Mouse (Mus musculus) heart, embryonic 14.5 days (tissue): ENCODE results near the gene Clec9a. TPM values are rescaled to one million over a fixed set of nuclear protein-coding genes. Genes with fewer than 3 reads are reported as not detected.
A peak's percentile ranks its signal among the peaks of the same experiment; 100 is the strongest.

Experiments used
- ATAC-seq: fragments of 200-750 bp; cut with Nextera tagmentation; 2 replicates; pipeline ENCODE4 v1.8.0; 2017; ENCODE audit warnings: low read depth, moderate TSS enrichment; ENCODE audit not compliant: insufficient number of reproducible peaks, insufficient read depth, low FRiP score
- H3K27ac ChIP-seq, 2 experiments: fragments of 200-500 bp in 1 of 2; fragments of 300-500 bp in 1 of 2; sonication (generic) in 1 of 2; replicated peaks in 1 of 2; 2 replicates each; pipeline ENCODE4 v1.5.1; 2012 to 2014; ENCODE audit warnings: low read depth in 2 of 2, low read length in 2 of 2, control low read depth in 1 of 2, mild to moderate bottlenecking in 1 of 2, mixed read lengths in 1 of 2; ENCODE audit not compliant: control insufficient read depth in 1 of 2, insufficient read depth in 1 of 2
- H3K27me3 ChIP-seq: fragments of 300-500 bp; sonication (generic); 2 replicates; pipeline ENCODE4 v1.6.1; 2014; ENCODE audit warnings: mild to moderate bottlenecking, low read length, control low read depth; ENCODE audit not compliant: control insufficient read depth, insufficient read depth
- H3K36me3 ChIP-seq: fragments of 300-500 bp; sonication (generic); 2 replicates; pipeline ENCODE4 v1.6.1; 2014; ENCODE audit warnings: mild to moderate bottlenecking, control low read depth, low read length, mixed read lengths; ENCODE audit not compliant: control insufficient read depth, insufficient read depth
- H3K4me1 ChIP-seq, 2 experiments: fragments of 200-500 bp in 1 of 2; fragments of 300-500 bp in 1 of 2; sonication (generic) in 1 of 2; 2 replicates each; pipeline ENCODE4 v1.6.1; 2012 to 2014; ENCODE audit warnings: low read length in 2 of 2, control low read depth in 1 of 2, mixed read lengths in 1 of 2; ENCODE audit not compliant: control insufficient read depth in 2 of 2, insufficient read depth in 2 of 2
- H3K4me2 ChIP-seq: fragments of 300-500 bp; sonication (generic); 2 replicates; pipeline ENCODE4 v1.6.1; 2014; ENCODE audit warnings: mild to moderate bottlenecking, low read length
- H3K4me3 ChIP-seq, 2 experiments: fragments of 200-500 bp in 1 of 2; fragments of 300-500 bp in 1 of 2; sonication (generic) in 1 of 2; 2 replicates each; pipeline ENCODE4 v1.5.1; 2012 to 2014; ENCODE audit warnings: low read length in 2 of 2, mild to moderate bottlenecking in 2 of 2, control low read depth in 1 of 2, low read depth in 1 of 2, moderate library complexity in 1 of 2; ENCODE audit not compliant: control insufficient read depth in 1 of 2, insufficient read depth in 1 of 2
- H3K9ac ChIP-seq: fragments of 300-500 bp; sonication (generic); 2 replicates; pipeline ENCODE4 v1.6.1; 2014; ENCODE audit warnings: mild to moderate bottlenecking, low read length
- H3K9me3 ChIP-seq: fragments of 300-500 bp; sonication (generic); 2 replicates; pipeline ENCODE4 v1.6.1; 2016; ENCODE audit warnings: low read length, control low read depth; ENCODE audit not compliant: control insufficient read depth
- WGBS: fragments of 180-500 bp; shearing (Covaris S2); extraction: QIAGEN DNeasy Blood & Tissue Kit; methylation state at CpG from one replicate; pipeline ENCODE4 v1.1.7; 2014; 5-methylcytosine and 5-hydroxymethylcytosine counted together
- polyA plus RNA-seq: library from polyadenylated mRNA; unstranded; fragments of >200 nt; fragmentation: Nextera tagmentation; extraction: Ambion mirVana; gene quantifications from 2 replicates; pipeline ENCODE4 v1.2.1, GENCODE M21; 2014

Gene Clec9a
- polyA plus RNA-seq, 1 experiment from 2014 or later, result 0.42 TPM

- Histone ChIP-seq H3K4me1 (no peaks in the 10 kb centered on the region; a peak in 1 of 4 replicates), H3K4me2 (no peak overlapping the region), H3K4me3 (no peak overlapping the region), H3K9me3 (no peaks in the 10 kb centered on the region), H3K27me3 (no peaks in the 10 kb centered on the region), H3K36me3 (no peaks in the 10 kb centered on the region), H3K27ac (no peak overlapping the region), H3K9ac (no peak overlapping the region)
- 63% methylated on average over 1 of the region's 1 CpGs for WGBS
- ATAC-seq, result no peak
These were observed 26.9 kb upstream of the Clec9a start for GRCm38 (mm10) chr6:129381736-129382135.

GRCm38 (mm10) chr6:129383466-129383865 is 25.2 kb upstream of the Clec9a start:
- H3K27ac ChIP-seq, result no peak overlapping the region
- no peak for ATAC-seq
- H3K9me3 ChIP-seq, result no peaks in the 10 kb centered on the region
- H3K27me3 ChIP-seq, result no peaks in the 10 kb centered on the region
- H3K4me3 ChIP-seq, result no peak overlapping the region
- 63% methylated on average over 3 of the region's 3 CpGs for WGBS
- H3K9ac ChIP-seq, result no peak overlapping the region
- no peaks in the 10 kb centered on the region for H3K36me3 ChIP-seq
- H3K4me2 ChIP-seq, result no peak overlapping the region
- H3K4me1 ChIP-seq, result no peaks in the 10 kb centered on the region; a peak in 1 of 4 replicates

GRCm38 (mm10) chr6:129385000-129385399 is 23.7 kb upstream of the Clec9a start:
- H3K36me3 ChIP-seq, result no peaks in the 10 kb centered on the region
- H3K9ac ChIP-seq, result no peak overlapping the region
- H3K4me3 ChIP-seq, result no peak overlapping the region
- H3K27ac ChIP-seq, result no peak overlapping the region
- H3K4me1 ChIP-seq, result no peaks in the 10 kb centered on the region; a peak in 1 of 4 replicates
- H3K9me3 ChIP-seq, result no peaks in the 10 kb centered on the region
- no peak overlapping the region for H3K4me2 ChIP-seq
- ATAC-seq, result no peak
- 60% methylated on average over 4 of the region's 4 CpGs for WGBS
- H3K27me3 ChIP-seq, result no peaks in the 10 kb centered on the region

GRCm38 (mm10) chr6:129385774-129386173 is 22.9 kb upstream of the Clec9a start, which contains the start of gene Clec12b:
Clec12b (minus strand) TSS chr6:129385874.
- WGBS, result 80% methylated on average over 2 of the region's 2 CpGs
- no peak for ATAC-seq
- Histone ChIP-seq H3K4me3 (no peak within 1 kb of the TSS), H3K9ac (no peak within 1 kb of the TSS), H3K27me3 (no peaks in the 10 kb centered on the region), H3K4me1 (no peaks in the 10 kb centered on the region; a peak in 1 of 4 replicates), H3K27ac (no peak within 1 kb of the TSS), H3K4me2 (no peak within 1 kb of the TSS), H3K9me3 (no peaks in the 10 kb centered on the region), H3K36me3 (no peaks in the 10 kb centered on the region)

- Histone ChIP-seq H3K27ac (no peak overlapping the region), H3K4me3 (no peak overlapping the region), H3K4me1 (no peaks in the 10 kb centered on the region), H3K9ac (no peak overlapping the region), H3K9me3 (no peaks in the 10 kb centered on the region), H3K27me3 (no peaks in the 10 kb centered on the region), H3K4me2 (no peak overlapping the region), H3K36me3 (no peaks in the 10 kb centered on the region)
- 26% methylated on average over 2 of the region's 2 CpGs for WGBS
- ATAC-seq, result no peak
These were observed 15.5 kb upstream of the Clec9a start for GRCm38 (mm10) chr6:129393087-129393720.

GRCm38 (mm10) chr6:129393732-129394131 is 14.9 kb upstream of the Clec9a start:
- no peaks in the 10 kb centered on the region for H3K9me3 ChIP-seq
- no peaks in the 10 kb centered on the region for H3K4me1 ChIP-seq
- no peak overlapping the region for H3K4me3 ChIP-seq
- no peak overlapping the region for H3K4me2 ChIP-seq
- H3K9ac ChIP-seq, result no peak overlapping the region
- ATAC-seq, result 0 out of 2 replicates have a peak, but pooled peaks have one; percentile 35
- H3K36me3 ChIP-seq, result no peaks in the 10 kb centered on the region
- H3K27ac ChIP-seq, result no peak overlapping the region
- WGBS, result 73% methylated on average over 6 of the region's 6 CpGs
- H3K27me3 ChIP-seq, result no peaks in the 10 kb centered on the region

- H3K4me3 ChIP-seq, result no peak within 1 kb of the TSS
- H3K9me3 ChIP-seq, result no peaks in the 10 kb centered on the region
- 55% methylated on average over 8 of the region's 8 CpGs for WGBS
These were observed 11.7 kb upstream of the Clec9a start, which contains the start of gene Clec1b for GRCm38 (mm10) chr6:129396997-129397396. Clec1b (plus strand) TSS chr6:129397297.

GRCm38 (mm10) chr6:129399945-129400344 is 8.7 kb upstream of the Clec9a start:
- no peak overlapping the region for H3K4me3 ChIP-seq
- no peaks in the 10 kb centered on the region for H3K36me3 ChIP-seq
- H3K27ac ChIP-seq, result peak overlapping the region in 1 of 2 experiments; percentile 33; a peak in 1 of 4 replicates
- 33% methylated on average over 6 of the region's 6 CpGs for WGBS
- no peak for ATAC-seq
- H3K9ac ChIP-seq, result no peak overlapping the region
- H3K4me1 ChIP-seq, result peaks cover 0 to 3% of the 10 kb centered on the region in 2 experiments; a peak in 2 of 4 replicates
- no peaks in the 10 kb centered on the region for H3K9me3 ChIP-seq
- H3K4me2 ChIP-seq, result no peak overlapping the region
- no peaks in the 10 kb centered on the region for H3K27me3 ChIP-seq

More at GRCm38 (mm10) chr6:129396997-129397396, 11.7 kb upstream of the Clec9a start, which contains the start of gene Clec1b:
- Histone ChIP-seq H3K9ac (no peak within 1 kb of the TSS), H3K27ac (no peak within 1 kb of the TSS), H3K27me3 (no peaks in the 10 kb centered on the region), H3K4me2 (no peak within 1 kb of the TSS), H3K36me3 (no peaks in the 10 kb centered on the region), H3K4me1 (peaks cover 0 to 3% of the 10 kb centered on the region in 2 experiments; a peak in 2 of 4 replicates)
- ATAC-seq, result no peak
